Mouse (Mus musculus): Measurements from ENCODE around the gene Bud23.

DNA sequence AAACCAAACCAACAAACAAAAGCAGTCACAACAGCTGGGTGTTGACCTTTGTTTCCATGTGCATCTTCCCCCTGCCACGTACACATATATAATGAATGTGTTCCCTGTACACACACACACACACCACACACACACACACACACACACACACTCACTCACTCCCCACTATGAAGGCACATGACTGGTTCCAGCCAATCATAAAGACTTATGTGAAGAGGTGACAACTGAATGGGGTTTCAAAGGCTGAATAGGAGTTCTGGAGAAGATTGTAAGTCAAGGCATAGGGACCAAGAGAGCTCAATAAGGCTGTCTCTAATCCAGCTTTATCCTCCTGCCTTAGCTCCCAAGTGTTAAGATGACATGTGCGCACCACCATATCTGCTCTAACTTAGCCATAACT is 14.8 kb upstream of the Bud23 start:
- TF ChIP-seq POLR2A (IDR thresholded peaks at IDR 0.05; ENCODE audit: low read depth, low read length): no peak
- TF ChIP-seq CTCF (IDR thresholded peaks at IDR 0.05; ENCODE audit: borderline replicate concordance, insufficient read depth, low read length): no peak
